Mouse (Mus musculus): ENCODE data around the gene Lurap1. TPM values are rescaled to one million over a fixed set of nuclear protein-coding genes. Genes with fewer than 3 reads are reported as not detected.

Gene Lurap1
- total RNA-seq (2021), result 10 to 100 TPM; 14.5 to 19.1 TPM
- long read RNA-seq, experiment 1, full-length matches to known transcripts, result 3 of 12 reads
- long read RNA-seq, experiment 1, partial matches to known transcripts, result 0 of 12 reads
- long read RNA-seq, experiment 1, other reads (novel, unspliced or antisense), result 9 of 12 reads
- long read RNA-seq, experiment 2, full-length matches to known transcripts, result 2 of 3 reads
- long read RNA-seq, experiment 2, partial matches to known transcripts, result 0 of 3 reads
- long read RNA-seq, experiment 2, other reads (novel, unspliced or antisense), result 1 of 3 reads

- DNase-seq, result no peak
These were observed at the start of gene Lurap1 for GRCm38 (mm10) chr4:116151238-116151637. Gene Lurap1 (minus strand): TSS chr4:116151338.

GRCm38 (mm10) chr4:116198422-116198821 lies 47.3 kb upstream of the Lurap1 start:
- DNase-seq, result no peak

GRCm38 (mm10) chr4:116193583-116194383 lies 42.6 kb upstream of the Lurap1 start:
- no peak for DNase-seq

GRCm38 (mm10) chr4:116192286-116192835 lies 41.2 kb upstream of the Lurap1 start:
- no peak for DNase-seq

- no peak for DNase-seq
These were observed 33.9 kb upstream of the Lurap1 start for GRCm38 (mm10) chr4:116185083-116185482.

- peak; percentile 37 for DNase-seq
These were observed 31.6 kb upstream of the Lurap1 start for GRCm38 (mm10) chr4:116182745-116183144.

GRCm38 (mm10) chr4:116182079-116182478 lies 30.9 kb upstream of the Lurap1 start:
- no peak for DNase-seq

- peak; percentile 67 for DNase-seq
These were observed 26.0 kb upstream of the Lurap1 start for GRCm38 (mm10) chr4:116177140-116177539.

GRCm38 (mm10) chr4:116176543-116176988 lies 25.4 kb upstream of the Lurap1 start:
- DNase-seq, result peak; percentile 58

GRCm38 (mm10) chr4:116175711-116176542 lies 24.8 kb upstream of the Lurap1 start:
- no peak for DNase-seq

- DNase-seq, result no peak
These were observed 24.0 kb upstream of the Lurap1 start for GRCm38 (mm10) chr4:116175136-116175535.

- DNase-seq, result peak; percentile 35
These were observed 23.5 kb upstream of the Lurap1 start for GRCm38 (mm10) chr4:116174466-116175116.

GRCm38 (mm10) chr4:116173752-116174151 lies 22.6 kb upstream of the Lurap1 start:
- no peak for DNase-seq

GRCm38 (mm10) chr4:116173072-116173471 lies 21.9 kb upstream of the Lurap1 start, which contains the start of the genes 1700042G07Rik and Gm49337:
Gene 1700042G07Rik (plus strand): TSS chr4:116173372.
Gene Gm49337 (plus strand): TSS chr4:116173384.
- no peak for DNase-seq

- no peak for DNase-seq
These were observed 18.2 kb upstream of the Lurap1 start for GRCm38 (mm10) chr4:116169353-116169672.

GRCm38 (mm10) chr4:116168617-116169352 lies 17.6 kb upstream of the Lurap1 start:
- DNase-seq, result peak; percentile 83

GRCm38 (mm10) chr4:116167404-116167803 lies 16.3 kb upstream of the Lurap1 start, which contains the start of gene Tspan1:
Gene Tspan1 (minus strand): TSS chr4:116167601.
- no peak for DNase-seq

- DNase-seq, result no peak
These were observed 14.7 kb upstream of the Lurap1 start for GRCm38 (mm10) chr4:116165708-116166407.

GRCm38 (mm10) chr4:116164759-116165554 lies 13.8 kb upstream of the Lurap1 start:
- no peak for DNase-seq

Data from adrenal gland, postnatal 10 days (tissue).